Mouse (Mus musculus) kidney, embryonic 16.5 days (tissue): ENCODE data around the gene Plin2. TPM values are rescaled to one million over a fixed set of nuclear protein-coding genes. Genes with fewer than 3 reads are reported as not detected.

Experiments used
- ATAC-seq: fragments of 200-750 bp; cut with Nextera tagmentation; 2 replicates; pipeline ENCODE4 v1.8.0; 2017; ENCODE audit warnings: moderate TSS enrichment; ENCODE audit not compliant: low FRiP score, low TSS enrichment
- H3K27ac ChIP-seq: fragments of 300-500 bp; sonication (generic); 2 replicates; pipeline ENCODE4 v1.5.1; 2014; ENCODE audit warnings: low read length
- H3K27me3 ChIP-seq: fragments of 300-500 bp; sonication (generic); 2 replicates; pipeline ENCODE4 v1.6.1; 2014; ENCODE audit warnings: low read length, control low read depth, mixed read lengths; ENCODE audit not compliant: insufficient read depth
- H3K36me3 ChIP-seq: fragments of 300-500 bp; sonication (generic); 2 replicates; pipeline ENCODE4 v1.6.1; 2014; ENCODE audit warnings: low read length, control low read depth, mixed read lengths; ENCODE audit not compliant: insufficient read depth
- H3K4me1 ChIP-seq: fragments of 300-500 bp; sonication (generic); 2 replicates; pipeline ENCODE4 v1.6.1; 2014; ENCODE audit warnings: low read length, control low read depth, mixed read lengths; ENCODE audit not compliant: insufficient read depth
- H3K4me2 ChIP-seq: fragments of 300-500 bp; sonication (generic); replicated peaks from 2 replicates; pipeline ENCODE4 v1.6.1; 2014; ENCODE audit warnings: low read depth, low read length
- H3K4me3 ChIP-seq: fragments of 300-500 bp; sonication (generic); 2 replicates; pipeline ENCODE4 v1.5.1; 2014; ENCODE audit warnings: mild to moderate bottlenecking, low read length
- H3K9ac ChIP-seq: fragments of 300-500 bp; sonication (generic); replicated peaks from 2 replicates; pipeline ENCODE4 v1.6.1; 2014; ENCODE audit warnings: low read length
- H3K9me3 ChIP-seq: fragments of 300-500 bp; sonication (generic); 2 replicates; pipeline ENCODE4 v1.6.1; 2016; ENCODE audit warnings: low read length, control low read depth
- WGBS: fragments of 180-500 bp; shearing (Covaris S2); extraction: QIAGEN DNeasy Blood & Tissue Kit; methylation state at CpG from one replicate; pipeline ENCODE4 v1.1.7; 2014; 5-methylcytosine and 5-hydroxymethylcytosine counted together
- polyA plus RNA-seq: library from polyadenylated mRNA; unstranded; fragments of >200 nt; fragmentation: Nextera tagmentation; extraction: Ambion mirVana; gene quantifications from 2 replicates; pipeline ENCODE4 v1.2.1, GENCODE M21; 2015

The Plin2 gene
- polyA plus RNA-seq, 1 experiment from 2014 or later: 77.0 TPM

DNA sequence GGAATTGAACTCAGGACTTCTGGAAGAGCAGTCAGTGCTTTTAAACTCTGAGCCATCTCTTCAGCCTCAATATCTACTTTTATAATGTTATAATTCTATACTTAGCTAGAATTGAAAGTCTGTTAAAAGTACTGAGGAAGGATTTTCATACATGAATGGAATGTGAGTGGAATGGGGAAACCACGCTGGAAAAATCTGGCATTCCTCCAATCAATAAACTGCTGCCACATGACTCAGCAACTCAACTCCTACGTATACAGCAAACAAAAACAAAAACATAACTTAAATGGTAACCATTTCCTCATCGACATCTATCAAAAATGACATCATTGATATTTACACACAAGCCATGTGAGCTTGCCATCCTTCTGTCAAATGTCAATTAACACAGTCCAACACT is 47.7 kb downstream of the Plin2 start:
- H3K4me3 ChIP-seq: no peak overlapping the region
- WGBS: 63% methylated on average over 3 of the region's 3 CpGs
- H3K9me3 ChIP-seq: no peaks in the 10 kb centered on the region
- ATAC-seq: no peak
- no peaks in the 10 kb centered on the region for H3K4me1 ChIP-seq
- no peak overlapping the region for H3K27ac ChIP-seq
- no peak overlapping the region for H3K4me2 ChIP-seq
- no peaks in the 10 kb centered on the region for H3K36me3 ChIP-seq
- no peak overlapping the region for H3K9ac ChIP-seq
- no peaks in the 10 kb centered on the region for H3K27me3 ChIP-seq

DNA sequence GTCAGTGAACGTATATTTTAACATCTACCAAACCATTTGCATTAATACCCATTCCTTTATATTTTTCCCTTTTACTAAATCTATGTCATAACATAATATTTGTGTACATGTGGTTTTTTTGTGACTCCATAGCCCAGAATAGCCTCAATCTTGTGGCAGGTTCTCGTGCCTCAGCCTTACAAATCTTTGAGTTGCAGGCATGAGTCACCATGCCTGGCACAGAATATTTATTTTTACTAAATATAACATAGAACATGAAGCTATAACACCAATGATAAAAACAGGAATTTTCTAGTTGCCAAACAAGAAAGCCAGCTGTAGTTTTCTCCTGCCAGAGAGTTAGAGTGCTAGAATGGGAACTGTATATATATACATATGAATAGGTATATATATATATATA is 49.4 kb downstream of the Plin2 start:
- Histone ChIP-seq H3K4me3 (no peak overlapping the region), H3K9ac (no peak overlapping the region), H3K27ac (no peak overlapping the region), H3K4me2 (no peak overlapping the region), H3K9me3 (no peaks in the 10 kb centered on the region), H3K36me3 (no peaks in the 10 kb centered on the region), H3K4me1 (no peaks in the 10 kb centered on the region), H3K27me3 (no peaks in the 10 kb centered on the region)
- 73% methylated on average over 2 of the region's 2 CpGs for WGBS
- ATAC-seq: no peak

DNA sequence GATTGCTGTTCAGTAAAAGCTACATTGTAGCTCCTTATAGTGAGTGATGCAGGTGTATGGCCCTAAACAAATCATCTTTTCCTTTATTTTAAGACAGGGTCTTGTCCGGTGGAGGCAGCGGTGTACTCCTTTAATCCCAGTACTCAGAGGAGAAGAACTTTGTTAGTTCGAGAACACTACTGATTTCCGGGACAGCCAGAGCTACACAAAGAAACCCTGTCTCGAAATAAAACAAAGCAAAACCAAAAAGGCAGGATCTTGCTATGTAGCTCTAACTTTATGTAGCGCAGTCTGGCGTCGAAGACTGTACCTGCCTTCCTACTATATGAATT is 57.6 kb downstream of the Plin2 start:
- H3K9me3 ChIP-seq: no peaks in the 10 kb centered on the region
- peaks cover 7% of the 10 kb centered on the region for H3K4me1 ChIP-seq
- ATAC-seq: 0 out of 2 replicates have a peak, but pooled peaks have one; percentile 20
- 38% methylated on average over 8 of the region's 8 CpGs for WGBS
- H3K36me3 ChIP-seq: no peaks in the 10 kb centered on the region
- H3K4me2 ChIP-seq: peak overlapping the region; percentile 51
- H3K27ac ChIP-seq: peak overlapping the region; percentile 48; the same call in 1 of the 2 replicates
- H3K9ac ChIP-seq: peak overlapping the region; percentile 59
- peak overlapping the region; percentile 71 for H3K4me3 ChIP-seq
- no peaks in the 10 kb centered on the region for H3K27me3 ChIP-seq

DNA sequence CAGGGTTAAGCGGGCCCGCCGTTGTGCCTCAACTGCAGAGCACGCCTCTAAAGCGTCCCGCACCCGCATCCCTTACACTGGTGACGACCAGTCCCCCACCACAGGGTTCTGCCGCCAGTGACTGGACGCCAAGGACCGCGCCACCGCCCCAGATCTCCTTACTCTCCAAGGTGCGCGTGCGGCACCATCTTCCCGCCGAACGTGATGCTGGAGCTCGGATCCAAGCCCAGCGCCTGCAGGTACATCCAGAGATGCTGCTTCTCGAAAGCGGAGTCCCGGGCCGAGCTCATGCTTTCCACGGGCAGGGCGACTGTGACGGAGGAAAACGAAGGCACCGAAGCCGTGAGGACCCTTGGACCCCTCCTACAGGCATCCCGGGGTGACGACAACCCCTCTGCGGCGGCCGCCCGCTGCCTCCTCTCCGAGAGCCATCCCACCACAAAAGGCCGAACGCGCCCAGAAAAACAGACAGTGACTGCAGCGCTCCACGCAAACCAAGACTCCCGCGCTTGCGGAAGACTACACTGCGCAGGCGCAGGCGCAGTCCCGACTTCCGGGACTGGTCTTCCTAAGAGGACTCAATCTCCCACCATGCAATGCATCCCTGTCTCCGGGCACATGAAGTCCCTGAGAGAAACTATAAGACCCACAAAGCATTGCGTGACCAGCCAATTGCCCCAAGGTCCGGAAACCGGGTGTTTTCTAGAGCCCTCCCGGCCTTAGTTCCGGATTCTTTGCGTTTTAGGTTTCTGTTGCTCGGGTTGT is 58.2 kb downstream of the Plin2 start, which contains the start of gene Haus6:
TSS of gene Haus6 (minus strand) at position 532 of the 765 bp plus-strand sequence.
- Histone ChIP-seq H3K4me3 (peak within 1 kb of the TSS; percentile 71), H3K4me2 (peak within 1 kb of the TSS; percentile 59), H3K27me3 (no peaks in the 10 kb centered on the region), H3K9me3 (no peaks in the 10 kb centered on the region), H3K27ac (peak within 1 kb of the TSS; percentile 78), H3K36me3 (no peaks in the 10 kb centered on the region), H3K9ac (peak within 1 kb of the TSS; percentile 88), H3K4me1 (peaks cover 7% of the 10 kb centered on the region)
- under 1% methylated on average over 59 of the region's 59 CpGs for WGBS
- ATAC-seq: peak; percentile 100

Other genes with a start within 250 kb of the Plin2 start
- 0.09 and 0.17 TPM in 2 replicates for gene Saxo1, start 111.7 kb downstream of the Plin2 start, polyA plus RNA-seq
- gene Rraga, start 94.4 kb downstream of the Plin2 start, polyA plus RNA-seq: 109 and 121 TPM in 2 replicates
- 16.0 and 19.1 TPM in 2 replicates for gene Haus6, start 58.0 kb downstream of the Plin2 start, polyA plus RNA-seq
- 6.5 and 7.6 TPM in 2 replicates for gene Dennd4c, start 78.5 kb upstream of the Plin2 start, polyA plus RNA-seq
- gene Rps6, start 187.4 kb upstream of the Plin2 start, polyA plus RNA-seq: 606 and 725 TPM in 2 replicates
- gene Acer2, start 204.3 kb upstream of the Plin2 start, polyA plus RNA-seq: 40.6 and 42.3 TPM in 2 replicates